Mouse (Mus musculus) stomach, embryonic 14.5 days (tissue): ENCODE data around the gene Vps13d. TPM values are rescaled to one million over a fixed set of nuclear protein-coding genes. Genes with fewer than 3 reads are reported as not detected.

Source experiments
- ATAC-seq: fragments of 200-750 bp; cut with Nextera tagmentation; 2 replicates; pipeline ENCODE4 v1.8.0; 2017; ENCODE audit warnings: low read depth, moderate TSS enrichment; ENCODE audit not compliant: insufficient number of reproducible peaks, insufficient read depth, low FRiP score
- H3K27ac ChIP-seq: fragments of 300-500 bp; sonication (generic); 2 replicates; pipeline ENCODE4 v1.5.1; 2014; ENCODE audit warnings: mild to moderate bottlenecking, low read length, moderate library complexity, mixed read lengths
- H3K27me3 ChIP-seq: fragments of 300-500 bp; sonication (generic); 2 replicates; pipeline ENCODE4 v1.6.1; 2014; ENCODE audit warnings: low read length, control low read depth, mixed read lengths; ENCODE audit not compliant: control insufficient read depth, insufficient read depth
- H3K36me3 ChIP-seq: fragments of 300-500 bp; sonication (generic); 2 replicates; pipeline ENCODE4 v1.6.1; 2014; ENCODE audit warnings: mild to moderate bottlenecking, control low read depth, low read length, moderate library complexity, mixed read lengths; ENCODE audit not compliant: control insufficient read depth, insufficient read depth
- H3K4me1 ChIP-seq: fragments of 300-500 bp; sonication (generic); 2 replicates; pipeline ENCODE4 v1.6.1; 2014; ENCODE audit warnings: low read length, control low read depth, mixed read lengths; ENCODE audit not compliant: control insufficient read depth, insufficient read depth
- H3K4me2 ChIP-seq: fragments of 300-500 bp; sonication (generic); replicated peaks from 2 replicates; pipeline ENCODE4 v1.6.1; 2014; ENCODE audit warnings: low read depth, low read length, control low read depth
- H3K4me3 ChIP-seq: fragments of 300-500 bp; sonication (generic); 2 replicates; pipeline ENCODE4 v1.5.1; 2014; ENCODE audit warnings: low read depth, low read length, control low read depth
- H3K9ac ChIP-seq: fragments of 300-500 bp; sonication (generic); replicated peaks from 2 replicates; pipeline ENCODE4 v1.6.1; 2014; ENCODE audit warnings: low read depth, mild to moderate bottlenecking, control low read depth, low read length, moderate library complexity, mixed read lengths
- H3K9me3 ChIP-seq: fragments of 300-500 bp; sonication (generic); 2 replicates; pipeline ENCODE4 v1.6.1; 2016; ENCODE audit warnings: low read depth, low read length, control low read depth; ENCODE audit not compliant: control insufficient read depth
- WGBS: fragments of 180-500 bp; shearing (Covaris S2); extraction: QIAGEN DNeasy Blood & Tissue Kit; methylation state at CpG from one replicate; pipeline ENCODE4 v1.1.7; 2014; 5-methylcytosine and 5-hydroxymethylcytosine counted together
- polyA plus RNA-seq: library from polyadenylated mRNA; unstranded; fragments of >200 nt; fragmentation: Nextera tagmentation; extraction: Ambion mirVana; gene quantifications from 2 replicates; pipeline ENCODE4 v1.2.1, GENCODE M21; 2014

The Vps13d gene
- polyA plus RNA-seq, 1 experiment from 2014 or later, result 15.0 TPM

DNA sequence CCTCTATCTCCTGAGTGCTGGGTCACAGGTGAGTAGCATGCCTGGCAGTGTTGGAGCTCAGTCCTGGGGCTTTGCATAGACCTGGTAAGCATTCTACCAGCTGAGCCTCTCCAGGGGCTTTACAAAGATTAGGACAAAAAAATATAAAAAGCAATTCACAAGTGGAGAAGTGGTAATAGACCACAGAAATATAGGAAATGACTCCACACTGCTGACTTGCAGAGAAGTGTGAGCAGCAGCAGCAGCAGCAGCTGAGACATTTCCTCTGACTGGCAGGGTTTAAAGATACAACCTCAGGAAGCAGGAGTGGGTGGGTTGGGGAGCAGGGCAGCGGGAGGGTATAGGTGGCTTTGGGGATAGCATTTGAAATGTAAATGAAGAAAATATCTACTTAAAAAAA lies 199.0 kb downstream of the Vps13d start:
- no peak for ATAC-seq
- H3K27ac ChIP-seq, result peak overlapping the region; percentile 66; the same call in 1 of the 2 replicates
- WGBS, result 33% methylated on average over 1 of the region's 1 CpGs

DNA sequence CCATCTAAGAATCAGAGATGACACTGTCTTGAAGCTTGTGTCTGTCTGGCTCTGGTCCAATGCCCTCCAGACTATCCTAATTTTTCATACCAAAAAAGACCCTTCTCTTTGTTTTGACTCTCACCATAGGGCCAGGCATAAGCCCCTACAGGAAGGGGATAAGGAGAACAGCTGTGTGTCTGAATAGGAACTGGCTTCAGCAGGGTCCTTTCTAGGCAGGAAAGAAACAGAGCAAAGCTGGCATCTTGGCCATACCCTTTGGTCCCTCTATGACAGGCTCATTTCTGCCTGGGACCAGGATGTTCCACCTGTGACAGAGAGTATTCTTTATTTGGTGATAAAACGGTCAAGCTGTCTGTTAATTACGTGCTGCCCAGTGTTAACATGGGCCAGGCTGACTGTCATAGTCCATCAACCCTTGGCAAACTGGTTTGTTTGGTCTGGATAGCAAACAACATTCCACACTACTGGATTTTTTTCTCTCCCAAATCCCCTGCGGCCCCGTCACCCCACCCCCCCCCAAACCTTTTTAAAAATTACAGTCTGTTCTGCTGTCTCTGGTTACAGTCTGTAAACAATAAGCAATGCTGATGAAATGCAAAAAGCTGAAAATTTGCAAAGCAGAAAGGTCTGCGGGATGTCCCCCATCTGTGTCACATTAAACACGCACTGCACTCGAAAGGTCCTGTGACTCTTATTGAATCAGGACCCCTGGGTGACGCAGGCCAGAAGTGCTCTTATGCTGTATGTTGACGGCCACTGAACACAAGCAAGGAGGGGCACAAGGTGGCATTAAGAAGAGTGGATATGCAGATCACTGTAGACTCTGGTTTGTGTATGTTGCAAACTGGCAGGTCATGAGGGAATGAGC lies 201.5 kb downstream of the Vps13d start:
- no peak overlapping the region for H3K9ac ChIP-seq
- H3K4me1 ChIP-seq, result peaks cover 54% of the 10 kb centered on the region
- H3K4me2 ChIP-seq, result no peak overlapping the region
- H3K4me3 ChIP-seq, result no peak overlapping the region
- WGBS, result 47% methylated on average over 9 of the region's 9 CpGs
- no peaks in the 10 kb centered on the region for H3K9me3 ChIP-seq
- peak overlapping the region; percentile 21; the same call in 1 of the 2 replicates for H3K27ac ChIP-seq
- no peak for ATAC-seq
- no peaks in the 10 kb centered on the region for H3K36me3 ChIP-seq
- no peaks in the 10 kb centered on the region for H3K27me3 ChIP-seq

More for the DNA sequence above, 199.0 kb downstream of the Vps13d start:
- no peak overlapping the region for H3K4me3 ChIP-seq
- H3K9ac ChIP-seq, result no peak overlapping the region
- no peak overlapping the region for H3K4me2 ChIP-seq
- H3K9me3 ChIP-seq, result no peaks in the 10 kb centered on the region
- H3K36me3 ChIP-seq, result no peaks in the 10 kb centered on the region
- H3K27me3 ChIP-seq, result no peaks in the 10 kb centered on the region
- peaks cover 56% of the 10 kb centered on the region for H3K4me1 ChIP-seq

DNA sequence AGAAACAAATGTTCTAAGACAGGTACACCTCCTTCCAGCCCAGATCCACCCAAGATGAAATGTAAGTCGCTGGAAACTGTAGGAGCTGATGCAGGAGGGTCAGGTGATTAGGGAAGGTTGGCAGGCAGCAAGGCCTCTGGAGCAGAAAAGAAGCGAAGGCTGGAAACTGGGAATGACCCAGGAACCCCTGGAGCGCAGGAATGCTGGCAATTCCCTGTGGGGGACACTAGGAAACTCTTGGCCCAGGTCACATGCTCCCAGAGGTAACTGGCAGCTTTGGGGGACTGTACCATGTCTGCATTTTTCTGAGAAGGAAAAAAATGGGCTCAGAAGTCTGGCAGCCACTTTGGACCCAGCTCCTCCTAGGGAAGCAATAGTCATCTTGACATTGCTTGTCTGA lies 202.4 kb downstream of the Vps13d start:
- 46% methylated on average over 3 of the region's 3 CpGs for WGBS
- Histone ChIP-seq H3K4me2 (no peak overlapping the region), H3K27ac (no peak overlapping the region; the same call in 1 of the 2 replicates), H3K4me1 (peaks cover 47% of the 10 kb centered on the region), H3K4me3 (no peak overlapping the region), H3K27me3 (no peaks in the 10 kb centered on the region), H3K36me3 (no peaks in the 10 kb centered on the region), H3K9ac (no peak overlapping the region), H3K9me3 (no peaks in the 10 kb centered on the region)
- no peak for ATAC-seq

DNA sequence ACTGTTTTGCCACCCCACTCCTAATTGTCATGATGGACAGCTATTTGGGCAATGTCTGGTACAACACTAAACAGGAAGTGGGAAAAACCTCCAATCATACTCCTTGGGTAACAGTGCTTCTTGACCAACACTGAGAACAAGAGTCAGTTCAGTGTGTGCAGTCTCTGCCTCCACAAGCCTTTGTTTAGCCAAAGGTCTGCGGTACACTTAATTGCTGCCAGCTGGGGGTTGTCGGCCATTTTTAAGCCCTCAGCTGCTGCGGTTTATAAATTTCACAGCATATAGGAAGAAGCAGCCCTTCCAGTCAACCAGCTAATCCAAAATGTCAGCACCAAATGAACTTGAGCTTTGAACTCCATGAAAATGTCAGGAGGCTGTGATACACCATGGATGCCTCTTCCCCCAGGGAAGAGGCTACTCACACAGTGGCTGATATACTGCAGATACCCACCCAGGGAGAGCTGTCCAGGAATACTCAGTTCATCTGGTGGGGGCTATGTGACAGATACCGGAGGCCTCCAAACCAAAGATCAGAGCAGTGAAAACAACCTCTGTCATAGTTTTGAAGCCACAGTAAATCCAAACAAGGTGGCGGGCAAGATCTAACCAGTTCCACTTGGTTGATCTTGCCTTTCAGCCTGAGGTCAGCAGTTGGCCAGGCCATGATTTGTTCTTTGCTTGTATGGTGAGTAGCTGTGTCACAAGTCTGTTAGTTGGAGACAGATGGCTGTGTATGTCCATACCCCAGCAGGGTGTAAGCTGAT lies 206.2 kb downstream of the Vps13d start:
- H3K36me3 ChIP-seq, result no peaks in the 10 kb centered on the region
- ATAC-seq, result no peak
- no peak overlapping the region for H3K4me3 ChIP-seq
- WGBS, result 54% methylated on average over 5 of the region's 5 CpGs
- H3K27ac ChIP-seq, result no peak overlapping the region
- H3K27me3 ChIP-seq, result no peaks in the 10 kb centered on the region
- H3K4me2 ChIP-seq, result no peak overlapping the region
- peaks cover 30% of the 10 kb centered on the region for H3K4me1 ChIP-seq
- no peak overlapping the region for H3K9ac ChIP-seq
- H3K9me3 ChIP-seq, result no peaks in the 10 kb centered on the region

DNA sequence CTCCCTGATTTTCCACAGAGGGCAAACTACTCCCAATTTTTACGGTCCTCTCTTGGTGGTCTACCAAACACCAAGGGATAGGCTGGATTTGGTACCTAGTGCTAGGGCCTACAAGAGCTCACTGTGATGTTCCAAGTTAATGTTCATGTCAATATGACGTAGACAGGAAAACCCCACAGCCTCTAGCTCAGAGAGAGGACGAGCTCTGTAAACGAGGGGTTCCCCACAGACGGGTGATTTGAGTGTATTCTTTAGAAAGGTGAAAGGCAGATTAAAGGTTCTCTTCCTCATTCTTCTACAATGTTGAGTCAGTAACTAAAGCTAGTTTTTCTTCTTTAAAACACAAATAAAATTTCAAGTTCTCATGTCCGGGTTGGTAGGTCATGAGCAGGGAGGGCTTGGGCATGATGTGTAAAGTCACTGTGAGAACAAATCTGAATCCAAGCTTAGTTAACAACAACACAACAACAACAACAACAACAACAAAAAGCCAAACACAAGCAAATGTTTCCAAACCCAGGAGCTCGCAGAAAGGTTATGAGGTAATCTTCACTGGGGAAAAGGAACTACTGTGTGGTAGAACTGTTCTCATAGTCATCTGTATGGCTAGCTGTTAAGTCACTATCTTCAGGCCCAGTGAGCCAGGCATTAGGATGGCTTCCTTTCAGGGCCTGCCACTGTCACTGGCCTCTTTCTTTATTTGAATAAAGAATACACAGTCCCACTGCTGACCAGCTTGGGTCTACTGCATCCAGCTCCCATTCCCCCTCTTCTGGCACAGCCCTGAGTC lies 208.6 kb downstream of the Vps13d start:
- Histone ChIP-seq H3K9me3 (no peaks in the 10 kb centered on the region), H3K27ac (no peak overlapping the region), H3K36me3 (0 out of 2 replicates have a peak, but pooled peaks cover 3% of the 10 kb centered on the region), H3K9ac (no peak overlapping the region), H3K27me3 (no peaks in the 10 kb centered on the region), H3K4me1 (peaks cover 19% of the 10 kb centered on the region), H3K4me2 (no peak overlapping the region), H3K4me3 (no peak overlapping the region)
- 79% methylated on average over 7 of the region's 7 CpGs for WGBS
- no peak for ATAC-seq

DNA sequence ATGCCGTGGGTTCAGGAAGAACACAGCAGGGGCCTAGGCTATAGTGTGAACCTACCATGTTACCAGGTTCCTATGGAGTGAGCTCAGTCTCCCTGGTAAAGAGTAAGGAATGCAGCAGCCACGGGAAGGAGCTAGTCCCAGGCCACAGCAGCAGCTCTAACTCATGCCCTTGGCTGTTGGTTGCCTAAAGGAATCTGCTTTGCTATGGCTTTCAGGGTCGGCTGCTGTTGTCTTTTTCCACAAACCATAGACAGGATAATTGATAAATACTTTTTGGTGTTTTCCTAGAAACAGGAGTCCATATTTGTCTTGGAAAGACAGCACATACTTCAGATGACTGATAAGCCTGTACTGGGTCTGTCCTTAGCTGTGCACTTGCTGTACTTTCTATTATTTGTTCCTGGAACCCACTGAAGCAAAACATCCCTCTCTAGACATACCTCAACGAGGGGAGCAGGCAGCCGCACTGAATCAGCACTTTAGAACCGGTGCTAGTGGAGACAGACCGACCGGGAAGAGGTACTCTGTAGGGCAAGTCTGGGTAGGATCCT lies 210.9 kb downstream of the Vps13d start:
- Histone ChIP-seq H3K27me3 (no peaks in the 10 kb centered on the region), H3K4me2 (no peak overlapping the region), H3K4me3 (no peak overlapping the region), H3K4me1 (peaks cover 5% of the 10 kb centered on the region; the same call in 1 of the 2 replicates), H3K9me3 (no peaks in the 10 kb centered on the region), H3K9ac (no peak overlapping the region), H3K36me3 (0 out of 2 replicates have a peak, but pooled peaks cover 3% of the 10 kb centered on the region), H3K27ac (no peak overlapping the region; the same call in 1 of the 2 replicates)
- 31% methylated on average over 8 of the region's 8 CpGs for WGBS
- no peak for ATAC-seq

DNA sequence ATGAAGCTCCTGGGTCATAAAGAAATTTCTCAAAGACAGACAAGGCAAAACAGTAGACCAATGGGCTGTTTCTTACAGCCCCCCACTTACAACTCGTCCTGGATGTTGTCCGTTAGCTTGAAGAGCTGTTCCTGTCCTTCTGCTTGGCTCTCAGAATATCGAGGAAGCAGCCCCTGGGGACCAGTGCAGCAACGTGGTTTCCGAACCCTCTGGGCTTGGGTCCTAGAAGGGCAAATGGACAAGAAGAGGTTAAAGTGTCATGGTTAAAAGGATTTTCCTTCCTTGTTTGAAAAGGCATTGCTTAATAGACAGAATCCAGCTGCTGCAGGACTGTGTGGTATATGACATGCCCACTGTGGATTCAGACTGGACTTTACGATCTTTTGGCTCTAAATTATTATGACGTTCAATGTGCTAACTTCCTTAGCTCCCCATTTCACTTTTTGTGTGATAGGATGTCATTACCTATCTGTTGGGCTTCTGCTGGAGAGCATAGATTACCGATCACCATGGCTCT lies 211.5 kb downstream of the Vps13d start:
- 51% methylated on average over 8 of the region's 8 CpGs for WGBS
- H3K27me3 ChIP-seq, result no peaks in the 10 kb centered on the region
- H3K9ac ChIP-seq, result no peak overlapping the region
- H3K4me1 ChIP-seq, result no peaks in the 10 kb centered on the region
- no peak overlapping the region for H3K4me2 ChIP-seq
- H3K27ac ChIP-seq, result no peak overlapping the region
- H3K9me3 ChIP-seq, result no peaks in the 10 kb centered on the region
- no peak overlapping the region for H3K4me3 ChIP-seq
- no peak for ATAC-seq
- 0 out of 2 replicates have a peak, but pooled peaks cover 3% of the 10 kb centered on the region for H3K36me3 ChIP-seq
